Comparison of ENCODE assay signal across 11 mouse cellular contexts in genomic region chr1:75015551-75016265, GRCm38 (mm10).
DNase-seq lines count a peak whose midpoint lies in the region; ATAC-seq lines count a peak whose summit lies in the region.
"Had no signal": no experiment of that assay in that cellular context is flagged by ENCODE, and none has a peak within 500 bp of the region (broad histone marks: within the 10 kb centered on the region; RNA-seq: fewer than 3 reads in every experiment).

No protein-coding gene starts in this region.

- H3K9ac ChIP-seq in hindbrain, embryonic 14.5 days = no peak overlapping the region
- H3K9ac ChIP-seq in embryonic facial prominence, embryonic 13.5 days = no peak overlapping the region
- 0 out of 2 replicates have a peak overlapping the region, but pooled peaks have one; percentile 22 for H3K9ac ChIP-seq in kidney, embryonic 16.5 days (replicated peaks; ENCODE audit: low read length)
- H3K9ac ChIP-seq: midbrain, embryonic 15.5 days had no signal

- 0 out of 2 replicates have a peak overlapping the region, but pooled peaks have one; percentile 1 for H3K27ac ChIP-seq in hindbrain, embryonic 10.5 days
- no peak overlapping the region for H3K27ac ChIP-seq in hindbrain, embryonic 14.5 days
- peak overlapping the region; percentile 64 for H3K27ac ChIP-seq in embryonic facial prominence, embryonic 13.5 days
- H3K27ac ChIP-seq in kidney, embryonic 16.5 days (ENCODE audit: low read length) = peak overlapping the region; percentile 35; the same call in 1 of the 2 replicates
- H3K27ac ChIP-seq: midbrain, embryonic 15.5 days had no signal

- no peak for DNase-seq in hindbrain, embryonic 10.5 days (ENCODE audit: low spot score)
- no peak for DNase-seq in hindbrain, embryonic 14.5 days (ENCODE audit: low spot score)
- DNase-seq in ovary, adult 18-20 months (ENCODE audit: low spot score) = peak; percentile 25
- DNase-seq in testis, postnatal 10 days (ENCODE audit: low spot score) = no peak
- DNase-seq in right cerebral cortex, adult 18-20 months = no peak
- DNase-seq: cerebellum, postnatal 36 days had no signal

- H3K36me3 ChIP-seq in hindbrain, embryonic 10.5 days = no peaks in the 10 kb centered on the region
- H3K36me3 ChIP-seq in hindbrain, embryonic 14.5 days (replicated peaks; ENCODE audit: control insufficient read depth, insufficient read depth) = no peaks in the 10 kb centered on the region
- H3K36me3 ChIP-seq in embryonic facial prominence, embryonic 13.5 days = no peaks in the 10 kb centered on the region
- no peaks in the 10 kb centered on the region for H3K36me3 ChIP-seq in kidney, embryonic 16.5 days (ENCODE audit: insufficient read depth, low read length)
- H3K36me3 ChIP-seq: midbrain, embryonic 15.5 days had no signal

- no peak overlapping the region for H3K4me3 ChIP-seq in hindbrain, embryonic 10.5 days
- no peak overlapping the region for H3K4me3 ChIP-seq in hindbrain, embryonic 14.5 days (replicated peaks; ENCODE audit: low read length)
- no peak overlapping the region for H3K4me3 ChIP-seq in embryonic facial prominence, embryonic 13.5 days
- no peak overlapping the region for H3K4me3 ChIP-seq in kidney, embryonic 16.5 days (ENCODE audit: low read length)
- H3K4me3 ChIP-seq: midbrain, embryonic 15.5 days had no signal

- H3K27me3 ChIP-seq in hindbrain, embryonic 10.5 days (ENCODE audit: insufficient read depth, poor library complexity, severe bottlenecking) = peaks cover 18% of the 10 kb centered on the region
- H3K27me3 ChIP-seq in hindbrain, embryonic 14.5 days (ENCODE audit: control insufficient read depth, insufficient read depth, low read length) = peaks cover 2% of the 10 kb centered on the region; the same call in 1 of the 2 replicates
- no peaks in the 10 kb centered on the region; the same call in 1 of the 2 replicates for H3K27me3 ChIP-seq in embryonic facial prominence, embryonic 13.5 days
- no peaks in the 10 kb centered on the region; the same call in 1 of the 2 replicates for H3K27me3 ChIP-seq in kidney, embryonic 16.5 days (ENCODE audit: insufficient read depth, low read length)
- H3K27me3 ChIP-seq: midbrain, embryonic 15.5 days had no signal

- H3K4me2 ChIP-seq in hindbrain, embryonic 14.5 days (replicated peaks) = no peak overlapping the region
- peak overlapping the region; percentile 26; the same call in 1 of the 2 replicates for H3K4me2 ChIP-seq in embryonic facial prominence, embryonic 13.5 days
- peak overlapping the region; percentile 35 for H3K4me2 ChIP-seq in kidney, embryonic 16.5 days (replicated peaks; ENCODE audit: low read depth, low read length)
- H3K4me2 ChIP-seq: midbrain, embryonic 15.5 days had no signal

- peaks cover 13% of the 10 kb centered on the region for H3K4me1 ChIP-seq in hindbrain, embryonic 10.5 days (replicated peaks)
- no peaks in the 10 kb centered on the region for H3K4me1 ChIP-seq in hindbrain, embryonic 14.5 days (replicated peaks; ENCODE audit: control insufficient read depth, insufficient read depth, low read length)
- peaks cover 37% of the 10 kb centered on the region for H3K4me1 ChIP-seq in embryonic facial prominence, embryonic 13.5 days
- peaks cover 25% of the 10 kb centered on the region for H3K4me1 ChIP-seq in kidney, embryonic 16.5 days (ENCODE audit: insufficient read depth, low read length)
- H3K4me1 ChIP-seq: midbrain, embryonic 15.5 days had no signal

- H3K9me3 ChIP-seq in hindbrain, embryonic 10.5 days = no peaks in the 10 kb centered on the region
- H3K9me3 ChIP-seq in hindbrain, embryonic 14.5 days (ENCODE audit: control insufficient read depth, low read length) = no peaks in the 10 kb centered on the region
- no peaks in the 10 kb centered on the region for H3K9me3 ChIP-seq in embryonic facial prominence, embryonic 13.5 days
- no peaks in the 10 kb centered on the region for H3K9me3 ChIP-seq in kidney, embryonic 16.5 days (ENCODE audit: low read length)
- H3K9me3 ChIP-seq: midbrain, embryonic 15.5 days had no signal

- 26% methylated on average over 13 of the region's 13 CpGs for WGBS in hindbrain, embryonic 10.5 days
- 36% methylated on average over 13 of the region's 13 CpGs for WGBS in hindbrain, embryonic 14.5 days
- 9% methylated on average over 13 of the region's 13 CpGs for WGBS in embryonic facial prominence, embryonic 13.5 days
- WGBS in kidney, embryonic 16.5 days = 19% methylated on average over 13 of the region's 13 CpGs

- ATAC-seq in hindbrain, embryonic 14.5 days (ENCODE audit: low FRiP score) = no peak
- ATAC-seq in embryonic facial prominence, embryonic 13.5 days (ENCODE audit: insufficient number of reproducible peaks, insufficient read depth, low FRiP score, low TSS enrichment, low read depth) = peak; percentile 20; the same call in 1 of the 2 replicates
- ATAC-seq in kidney, embryonic 16.5 days (ENCODE audit: low FRiP score, low TSS enrichment) = no peak
- no peak for ATAC-seq in CD4-positive, CD25-positive, alpha-beta regulatory T cell, adult 4 months
- ATAC-seq: midbrain, embryonic 15.5 days; Patski had no signal
